Mouse (Mus musculus) spleen, adult 2 months (tissue): ENCODE data around the gene Pgm2l1.

Experiments
- CTCF ChIP-seq: fragments of 200-500 bp; IDR thresholded peaks from 2 replicates; pipeline ENCODE4 v1.5.1; 2011; ENCODE audit warnings: mild to moderate bottlenecking, inconsistent platforms; ENCODE audit not compliant: insufficient read depth, insufficient read length, insufficient replicate concordance; ENCODE audit errors: extremely low read depth
- POLR2A ChIP-seq: fragments of 200-500 bp; IDR thresholded peaks from 2 replicates; pipeline ENCODE4 v1.6.1; 2011; ENCODE audit warnings: low read depth, low read length, inconsistent platforms

- no peak for TF ChIP-seq POLR2A
- TF ChIP-seq CTCF = no peak
These were observed 37.0 kb upstream of the Pgm2l1 start for GRCm38 (mm10) chr7:100190167-100190566.
